Mouse (Mus musculus) frontal cortex, adult 2 months (tissue): ENCODE results near the gene Olfr1417. TPM values are rescaled to one million over a fixed set of nuclear protein-coding genes. Genes with fewer than 3 reads are reported as not detected.
A peak's percentile ranks its signal among the peaks of the same experiment; 100 is the strongest.

Experiments
- DNase-seq, 2 experiments: peaks; one replicate each; pipeline ENCODE4 v3.0.0; 2022; ENCODE audit warnings: low spot score in 1 of 2; ENCODE audit errors: extremely low spot score in 1 of 2
- polyA plus RNA-seq: library from polyadenylated mRNA; depleted of rRNA; stranded (reverse); fragments of >200 nt; gene quantifications from 2 replicates; pipeline ENCODE4 v1.2.3, GENCODE M21; 2012

Olfr1417 gene
- polyA plus RNA-seq, 1 experiment, result 0.18 TPM

GRCm38 (mm10) chr19:11811688-11812365, 27.2 kb downstream of the Olfr1417 start:
- DNase-seq, result no peak

GRCm38 (mm10) chr19:11810856-11811255, 28.2 kb downstream of the Olfr1417 start:
- DNase-seq, result no peak

GRCm38 (mm10) chr19:11810003-11810758, 28.8 kb downstream of the Olfr1417 start:
- DNase-seq, result no peak

- no peak for DNase-seq
These were observed 30.6 kb downstream of the Olfr1417 start for GRCm38 (mm10) chr19:11808452-11808851.

- no peak for DNase-seq
These were observed 31.2 kb downstream of the Olfr1417 start for GRCm38 (mm10) chr19:11807822-11808221.

GRCm38 (mm10) chr19:11807251-11807650, 31.8 kb downstream of the Olfr1417 start:
- no peak for DNase-seq

GRCm38 (mm10) chr19:11804423-11804822, 34.6 kb downstream of the Olfr1417 start:
- DNase-seq, result no peak

GRCm38 (mm10) chr19:11800531-11801315, 38.3 kb downstream of the Olfr1417 start:
- DNase-seq, result no peak

GRCm38 (mm10) chr19:11794447-11794846, 44.6 kb downstream of the Olfr1417 start:
- no peak for DNase-seq

GRCm38 (mm10) chr19:11793741-11794359, 45.2 kb downstream of the Olfr1417 start:
- no peak for DNase-seq

- DNase-seq, result no peak
These were observed 47.2 kb downstream of the Olfr1417 start for GRCm38 (mm10) chr19:11791825-11792224.

- DNase-seq, result no peak
These were observed 50.1 kb downstream of the Olfr1417 start for GRCm38 (mm10) chr19:11788876-11789275.

- DNase-seq, result no peak
These were observed 51.2 kb downstream of the Olfr1417 start for GRCm38 (mm10) chr19:11787826-11788225.

- DNase-seq, result no peak
These were observed 53.4 kb downstream of the Olfr1417 start for GRCm38 (mm10) chr19:11785409-11786154.

GRCm38 (mm10) chr19:11777191-11777865, 61.7 kb downstream of the Olfr1417 start:
- DNase-seq, result peak in 1 of 2 experiments; percentile 86
